Mouse (Mus musculus): ENCODE results near the gene Abl1.

GRCm38 (mm10) chr2:31638581-31639465 is 49.4 kb upstream of the Abl1 start:
- no peak for TF ChIP-seq USF2 (conservative IDR thresholded peaks at IDR 0.05; ENCODE audit: low read depth, low read length)
- TF ChIP-seq POLR2A (IDR thresholded peaks at IDR 0.05; ENCODE audit: low read depth, low read length) = no peak
- TF ChIP-seq EP300 (IDR thresholded peaks at IDR 0.05; ENCODE audit: low read length) = no peak
- TF ChIP-seq ZNF384 (IDR thresholded peaks at IDR 0.05; ENCODE audit: low read depth, low read length) = no peak
- TF ChIP-seq RAD21 (IDR thresholded peaks at IDR 0.05; ENCODE audit: low read depth, low read length) = no peak
- no peak for TF ChIP-seq MXI1 (IDR thresholded peaks at IDR 0.05; ENCODE audit: low read depth, low read length)

Data from CH12.LX (cell line).